Mouse (Mus musculus): ENCODE results near the gene Gdf1. TPM values are rescaled to one million over a fixed set of nuclear protein-coding genes. Genes with fewer than 3 reads are reported as not detected.
A peak's percentile ranks its signal among the peaks of the same experiment; 100 is the strongest.

The Gdf1 gene
- polyA plus RNA-seq, 1 experiment = not detected

- peaks cover 5% of the 10 kb centered on the region; the same call in 1 of the 2 replicates for H3K4me1 ChIP-seq (ENCODE audit: control insufficient read depth, insufficient read depth, low read length)
- no peak overlapping the region for H3K27ac ChIP-seq (ENCODE audit: insufficient read depth, low read length)
- no peak overlapping the region for H3K4me3 ChIP-seq (ENCODE audit: insufficient read depth, low read length)
- TF ChIP-seq CTCF (IDR thresholded peaks at IDR 0.05; ENCODE audit: borderline replicate concordance, insufficient read depth, low read length) (0 out of 2 replicates have a peak, but pooled peaks have one; percentile 15), POLR2A (IDR thresholded peaks at IDR 0.05; ENCODE audit: low read depth, low read length) (no peak)
These were observed 14.1 kb downstream of the Gdf1 start for GRCm38 (mm10) chr8:70343696-70344095.

GRCm38 (mm10) chr8:70344279-70344678 is 14.7 kb downstream of the Gdf1 start:
- no peak for TF ChIP-seq POLR2A (IDR thresholded peaks at IDR 0.05; ENCODE audit: low read depth, low read length)
- TF ChIP-seq CTCF (IDR thresholded peaks at IDR 0.05; ENCODE audit: borderline replicate concordance, insufficient read depth, low read length) = no peak
- H3K4me3 ChIP-seq (ENCODE audit: insufficient read depth, low read length) = no peak overlapping the region
- peaks cover 5% of the 10 kb centered on the region; the same call in 1 of the 2 replicates for H3K4me1 ChIP-seq (ENCODE audit: control insufficient read depth, insufficient read depth, low read length)
- H3K27ac ChIP-seq (ENCODE audit: insufficient read depth, low read length) = no peak overlapping the region

GRCm38 (mm10) chr8:70347443-70347842 is 17.8 kb downstream of the Gdf1 start:
- TF ChIP-seq POLR2A (IDR thresholded peaks at IDR 0.05; ENCODE audit: low read depth, low read length) (no peak), CTCF (IDR thresholded peaks at IDR 0.05; ENCODE audit: borderline replicate concordance, insufficient read depth, low read length) (no peak)
- H3K4me1 ChIP-seq (ENCODE audit: control insufficient read depth, insufficient read depth, low read length) = peaks cover 13% of the 10 kb centered on the region
- H3K27ac ChIP-seq (ENCODE audit: insufficient read depth, low read length) = no peak overlapping the region
- no peak overlapping the region for H3K4me3 ChIP-seq (ENCODE audit: insufficient read depth, low read length)

DNA sequence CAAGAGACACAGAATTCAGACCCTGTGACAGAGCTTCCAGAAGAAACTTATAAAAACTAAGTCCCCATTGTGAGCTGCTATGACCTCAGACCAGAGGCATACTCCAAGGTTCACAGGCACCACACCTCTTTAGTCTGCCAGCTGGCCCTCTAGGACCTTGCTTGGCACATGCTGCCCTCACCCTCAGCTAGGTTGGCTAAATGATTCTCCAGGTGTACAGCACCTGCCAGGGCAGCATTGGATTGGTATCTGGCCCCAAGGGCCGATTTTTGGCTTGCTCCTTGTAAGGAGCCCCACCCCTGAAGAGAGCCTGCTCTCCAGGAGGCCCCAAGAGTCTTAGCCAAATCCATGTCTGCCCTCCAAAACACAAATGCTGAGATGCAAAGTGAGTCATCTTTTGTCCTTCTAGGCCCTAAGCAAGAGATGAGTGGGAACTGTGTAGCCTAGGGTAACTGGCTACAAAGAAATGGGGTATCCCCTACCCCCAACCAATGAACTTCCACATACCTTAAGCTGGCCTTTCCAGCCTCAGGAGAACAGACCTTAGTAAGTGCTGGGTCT is 18.3 kb downstream of the Gdf1 start:
- H3K4me3 ChIP-seq (ENCODE audit: insufficient read depth, low read length) = no peak overlapping the region
- no peak overlapping the region for H3K27ac ChIP-seq (ENCODE audit: insufficient read depth, low read length)
- peaks cover 13% of the 10 kb centered on the region for H3K4me1 ChIP-seq (ENCODE audit: control insufficient read depth, insufficient read depth, low read length)
- no peak for TF ChIP-seq POLR2A (IDR thresholded peaks at IDR 0.05; ENCODE audit: low read depth, low read length)
- no peak for TF ChIP-seq CTCF (IDR thresholded peaks at IDR 0.05; ENCODE audit: borderline replicate concordance, insufficient read depth, low read length)

DNA sequence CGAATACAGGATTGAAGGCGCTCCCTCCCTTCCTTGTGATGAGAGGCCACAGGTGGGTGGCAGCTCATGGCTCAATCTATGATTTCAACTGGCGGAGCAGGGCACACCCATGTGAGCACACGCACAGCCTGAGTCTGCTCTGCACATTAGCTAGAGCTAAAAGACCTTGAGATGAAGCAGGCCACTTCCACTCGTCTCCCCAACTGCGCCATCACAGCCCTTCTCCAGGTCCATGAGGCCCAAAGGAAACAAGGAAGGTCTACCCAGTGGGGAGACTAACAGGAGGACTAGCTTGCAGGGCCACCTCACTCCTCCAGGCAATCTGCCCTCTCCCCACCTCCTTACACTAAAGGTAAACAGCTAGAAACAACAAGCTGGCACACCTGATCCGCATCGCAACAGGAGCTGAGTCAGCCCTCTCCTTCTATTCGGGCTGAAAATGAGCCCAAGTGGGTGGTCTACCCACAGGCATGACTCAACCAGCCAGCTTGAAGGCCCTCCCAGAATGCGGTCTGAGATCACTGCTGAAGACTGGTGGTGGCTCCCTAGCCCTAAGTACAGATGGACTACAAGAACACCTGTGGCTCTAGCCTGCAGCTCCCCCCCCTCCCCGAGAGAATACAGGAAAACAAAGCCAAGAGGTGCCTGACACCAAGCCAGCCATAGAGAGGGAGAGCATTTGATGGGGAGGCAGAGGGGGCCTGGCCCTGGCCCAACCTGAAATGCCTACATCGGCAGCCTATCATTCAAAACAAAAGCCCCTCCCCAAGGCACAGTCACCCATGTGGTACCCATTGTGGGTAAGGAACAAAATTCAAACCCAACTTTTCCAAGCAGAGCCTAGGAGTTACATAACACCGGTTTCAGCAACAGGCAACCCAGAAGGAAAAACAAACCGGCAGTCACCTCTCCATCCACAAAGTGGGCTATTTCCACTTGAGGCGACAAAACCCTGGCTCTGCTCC is 21.7 kb downstream of the Gdf1 start:
- Histone ChIP-seq H3K4me1 (ENCODE audit: control insufficient read depth, insufficient read depth, low read length) (peaks cover 13% of the 10 kb centered on the region), H3K27ac (ENCODE audit: insufficient read depth, low read length) (no peak overlapping the region), H3K4me3 (ENCODE audit: insufficient read depth, low read length) (peak overlapping the region; percentile 73)
- TF ChIP-seq CTCF (IDR thresholded peaks at IDR 0.05; ENCODE audit: borderline replicate concordance, insufficient read depth, low read length) (no peak), POLR2A (IDR thresholded peaks at IDR 0.05; ENCODE audit: low read depth, low read length) (no peak)

GRCm38 (mm10) chr8:70352000-70352384 is 22.4 kb downstream of the Gdf1 start:
- Histone ChIP-seq H3K4me3 (ENCODE audit: insufficient read depth, low read length) (peak overlapping the region; percentile 73), H3K27ac (ENCODE audit: insufficient read depth, low read length) (no peak overlapping the region), H3K4me1 (ENCODE audit: control insufficient read depth, insufficient read depth, low read length) (peaks cover 13% of the 10 kb centered on the region)

DNA sequence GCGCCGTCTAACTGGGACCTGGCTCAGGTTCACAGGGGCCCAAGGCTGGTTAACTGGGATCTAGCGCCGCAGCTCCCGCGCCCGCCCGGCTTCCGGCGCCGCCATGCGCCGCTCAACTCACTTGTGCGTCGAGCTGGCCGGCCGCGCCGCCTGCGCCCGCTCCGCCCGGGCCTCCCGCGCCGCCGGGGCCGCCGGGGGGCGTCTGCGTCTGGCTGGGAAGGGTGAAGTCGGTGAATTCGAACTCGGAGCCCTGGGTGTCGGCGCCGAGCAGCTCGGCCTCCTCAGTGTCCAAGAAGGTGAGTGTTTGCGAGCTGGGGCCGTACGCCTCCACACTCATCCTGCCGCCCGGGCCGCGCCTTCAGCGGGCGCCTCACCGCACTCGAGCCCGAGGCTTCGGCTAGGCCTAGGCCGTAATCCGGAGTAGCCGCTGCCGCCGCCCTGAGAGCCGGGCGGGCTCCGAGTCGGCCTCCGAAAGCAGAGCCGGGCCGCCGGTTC is 23.1 kb downstream of the Gdf1 start:
- H3K4me1 ChIP-seq (ENCODE audit: control insufficient read depth, insufficient read depth, low read length) = peaks cover 13% of the 10 kb centered on the region
- 0 out of 2 replicates have a peak overlapping the region, but pooled peaks have one; percentile 38 for H3K27ac ChIP-seq (ENCODE audit: insufficient read depth, low read length)
- peak overlapping the region; percentile 73 for H3K4me3 ChIP-seq (ENCODE audit: insufficient read depth, low read length)
- TF ChIP-seq POLR2A (IDR thresholded peaks at IDR 0.05; ENCODE audit: low read depth, low read length) (no peak), CTCF (IDR thresholded peaks at IDR 0.05; ENCODE audit: borderline replicate concordance, insufficient read depth, low read length) (no peak)

More at GRCm38 (mm10) chr8:70352000-70352384, 22.4 kb downstream of the Gdf1 start:
- TF ChIP-seq CTCF (IDR thresholded peaks at IDR 0.05; ENCODE audit: borderline replicate concordance, insufficient read depth, low read length) (no peak), POLR2A (IDR thresholded peaks at IDR 0.05; ENCODE audit: low read depth, low read length) (no peak)

- peaks cover 11% of the 10 kb centered on the region for H3K4me1 ChIP-seq (ENCODE audit: control insufficient read depth, insufficient read depth, low read length)
- 0 out of 2 replicates have a peak within 1 kb of the TSS, but pooled peaks have one; percentile 38 for H3K27ac ChIP-seq (ENCODE audit: insufficient read depth, low read length)
- TF ChIP-seq POLR2A (IDR thresholded peaks at IDR 0.05; ENCODE audit: low read depth, low read length) (peak; percentile 97), CTCF (IDR thresholded peaks at IDR 0.05; ENCODE audit: borderline replicate concordance, insufficient read depth, low read length) (no peak)
- peak within 1 kb of the TSS; percentile 73 for H3K4me3 ChIP-seq (ENCODE audit: insufficient read depth, low read length)
These were observed 23.7 kb downstream of the Gdf1 start, which contains the start of gene Upf1 for GRCm38 (mm10) chr8:70353194-70353817. TSS of gene Upf1 (minus strand) at chr8:70353278.

DNA sequence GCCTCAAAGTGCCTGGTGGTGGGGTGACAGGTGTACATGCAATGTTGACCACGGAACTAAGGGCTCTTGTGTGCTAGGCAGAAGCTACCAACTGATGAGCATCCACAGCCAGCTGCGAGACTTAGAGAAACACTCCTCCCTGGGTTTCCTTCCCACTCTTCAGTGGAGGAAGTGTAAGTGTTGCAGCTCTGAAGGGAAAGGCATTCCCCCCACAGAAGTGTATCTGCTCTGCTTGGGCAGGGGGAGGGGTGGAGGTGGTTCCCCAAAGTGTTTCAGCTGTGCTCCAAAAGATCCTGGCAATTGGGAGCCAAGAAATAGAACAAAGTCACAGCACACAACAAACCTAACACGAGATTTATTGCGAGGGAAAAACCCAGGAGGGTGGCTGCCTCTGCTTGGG is 24.4 kb downstream of the Gdf1 start:
- Histone ChIP-seq H3K4me1 (ENCODE audit: control insufficient read depth, insufficient read depth, low read length) (peaks cover 8% of the 10 kb centered on the region; the same call in 1 of the 2 replicates), H3K4me3 (ENCODE audit: insufficient read depth, low read length) (no peak overlapping the region), H3K27ac (ENCODE audit: insufficient read depth, low read length) (no peak overlapping the region)
- no peak for TF ChIP-seq CTCF (IDR thresholded peaks at IDR 0.05; ENCODE audit: borderline replicate concordance, insufficient read depth, low read length)
- TF ChIP-seq POLR2A (IDR thresholded peaks at IDR 0.05; ENCODE audit: low read depth, low read length) = no peak
